Mouse (Mus musculus) CH12.LX (cell line): ENCODE data around the gene Pard6a. TPM values are rescaled to one million over a fixed set of nuclear protein-coding genes. Genes with fewer than 3 reads are reported as not detected.

Experiments
- DNase-seq: peaks from one replicate; pipeline ENCODE4 v3.0.0-alpha.2; 2013; ENCODE audit errors: extremely low read depth
- H3K27ac ChIP-seq: 2 replicates; pipeline ENCODE4 v1.5.1; 2012; ENCODE audit warnings: low read depth, mild to moderate bottlenecking, control low read depth, moderate library complexity; ENCODE audit not compliant: insufficient read depth
- H3K27me3 ChIP-seq: replicated peaks from 2 replicates; pipeline ENCODE3; 2012; ENCODE audit warnings: inconsistent platforms
- H3K36me3 ChIP-seq, 2 experiments: replicated peaks in 1 of 2; 2 replicates each; pipeline versions ENCODE3 to v1.6.1; 2012; ENCODE audit warnings: inconsistent platforms in 1 of 2, low read length in 1 of 2, mild to moderate bottlenecking in 1 of 2, mixed read lengths in 1 of 2, moderate library complexity in 1 of 2; ENCODE audit not compliant: control insufficient read depth in 1 of 2, insufficient read depth in 1 of 2
- H3K4me1 ChIP-seq, 2 experiments: 2 replicates each; pipeline ENCODE4 v1.6.1; 2012; ENCODE audit warnings: inconsistent platforms in 1 of 2, moderate library complexity in 1 of 2; ENCODE audit not compliant: insufficient read depth in 2 of 2, control insufficient read depth in 1 of 2
- H3K4me2 ChIP-seq: 2 replicates; pipeline ENCODE4 v1.6.1; 2012; ENCODE audit warnings: low read depth, mild to moderate bottlenecking, control low read depth; ENCODE audit not compliant: poor library complexity, insufficient read depth, severe bottlenecking
- H3K4me3 ChIP-seq, 3 experiments: fragments of 150-350 bp in 1 of 3; sonication (generic) in 1 of 3; replicated peaks in 1 of 3; 2 replicates each; pipeline versions ENCODE3 to v1.5.1; 2011 to 2012; ENCODE audit warnings: low read depth in 2 of 3, low read length in 2 of 3, mild to moderate bottlenecking in 2 of 3, moderate library complexity in 2 of 3, control low read depth in 1 of 3, improper control_type of control experiment in 1 of 3, inconsistent platforms in 1 of 3, mixed read lengths in 1 of 3; ENCODE audit not compliant: poor library complexity in 1 of 3
- H3K79me2 ChIP-seq: replicated peaks from 2 replicates; pipeline ENCODE4 v1.6.1; 2012; ENCODE audit warnings: mild to moderate bottlenecking, moderate library complexity; ENCODE audit not compliant: control insufficient read depth, poor library complexity, insufficient read depth, severe bottlenecking; ENCODE audit errors: extremely low read depth
- H3K9ac ChIP-seq: 2 replicates; pipeline ENCODE4 v1.6.1; 2012; ENCODE audit warnings: low read depth, mild to moderate bottlenecking, control low read depth, moderate library complexity; ENCODE audit not compliant: insufficient read depth
- H3K9me3 ChIP-seq: replicated peaks from 2 replicates; pipeline ENCODE3; 2012; ENCODE audit warnings: low read length, inconsistent platforms, mixed read lengths
- CHD2 ChIP-seq: IDR thresholded peaks from 2 replicates; pipeline ENCODE4 v1.6.1; 2011; ENCODE audit warnings: low read length, improper control_type of control experiment
- CTCF ChIP-seq, 2 experiments: IDR thresholded peaks in 1 of 2; conservative IDR thresholded peaks in 1 of 2; 2 replicates each; pipeline ENCODE4 v1.5.1; 2011 to 2012; ENCODE audit warnings: low read depth in 2 of 2, low read length in 2 of 2, improper control_type of control experiment in 1 of 2, inconsistent platforms in 1 of 2, mild to moderate bottlenecking in 1 of 2, moderate library complexity in 1 of 2
- ELF1 ChIP-seq: IDR thresholded peaks from 2 replicates; pipeline ENCODE4 v1.6.1; 2014; ENCODE audit warnings: low read depth, mild to moderate bottlenecking, inconsistent platforms, low read length, improper control_type of control experiment
- ETS1 ChIP-seq: conservative IDR thresholded peaks from 2 replicates; pipeline ENCODE4 v1.6.1; 2012; ENCODE audit warnings: low read depth, mild to moderate bottlenecking, inconsistent platforms, low read length, improper control_type of control experiment, moderate library complexity
- KAT2A ChIP-seq: IDR thresholded peaks from 2 replicates; pipeline ENCODE4 v1.6.1; 2012; ENCODE audit warnings: low read length, improper control_type of control experiment, inconsistent platforms; ENCODE audit not compliant: insufficient replicate concordance
- MAFK ChIP-seq: IDR thresholded peaks from 2 replicates; pipeline ENCODE4 v1.6.1; 2011; ENCODE audit warnings: low read length, improper control_type of control experiment; ENCODE audit not compliant: insufficient replicate concordance
- MXI1 ChIP-seq: IDR thresholded peaks from 2 replicates; pipeline ENCODE4 v1.6.1; 2011; ENCODE audit warnings: mild to moderate bottlenecking, low read depth, low read length, improper control_type of control experiment
- MYC ChIP-seq: IDR thresholded peaks from 2 replicates; pipeline ENCODE4 v1.6.1; 2011; ENCODE audit warnings: low read depth, mild to moderate bottlenecking, improper control_type of control experiment, low read length
- NRF1 ChIP-seq: IDR thresholded peaks from 2 replicates; pipeline ENCODE4 v1.6.1; 2014; ENCODE audit warnings: low read depth, mild to moderate bottlenecking, inconsistent platforms, low read length, improper control_type of control experiment, moderate library complexity
- RCOR1 ChIP-seq: conservative IDR thresholded peaks from 2 replicates; pipeline ENCODE4 v1.6.1; 2012; ENCODE audit warnings: low read depth, mild to moderate bottlenecking, inconsistent platforms, low read length, improper control_type of control experiment
- TCF12 ChIP-seq: IDR thresholded peaks from 2 replicates; pipeline ENCODE4 v1.6.1; 2014; ENCODE audit warnings: low read depth, mild to moderate bottlenecking, inconsistent platforms, low read length, improper control_type of control experiment
- USF2 ChIP-seq: conservative IDR thresholded peaks from 2 replicates; pipeline ENCODE4 v1.6.1; 2011; ENCODE audit warnings: low read depth, low read length, improper control_type of control experiment
- ZMIZ1 ChIP-seq: IDR thresholded peaks from 2 replicates; pipeline ENCODE4 v1.6.1; 2012; ENCODE audit warnings: low read depth, mild to moderate bottlenecking, inconsistent platforms, low read length, improper control_type of control experiment
- dilution Hi-C: fragments of 300-500 bp; cut with MboI; formaldehyde crosslinking; loops from 2 replicates; pipeline ENCODE4 v1.14.3; 2020; ENCODE audit warnings: low sequenced_read_pairs; ENCODE audit not compliant: extremely low pct_unique_long_range_greater_than_20kb, extremely low pct_ligation_motif_present
- in situ Hi-C: fragments of 300-500 bp; cut with MboI; formaldehyde crosslinking; loops from 3 replicates; pipeline ENCODE4 v1.14.3; 2019; ENCODE audit warnings: low sequenced_read_pairs, low pct_ligation_motif_present, low pct_unique_long_range_greater_than_20kb, mixed read lengths
- polyA plus RNA-seq: library from polyadenylated mRNA; unstranded; fragments of >175 nt; gene quantifications from 2 replicates; pipeline ENCODE4 v1.2.1, GENCODE M21; 2012; ENCODE audit warnings: low read depth; ENCODE audit not compliant: insufficient read length
- total RNA-seq, 2 experiments: library from RNA; depleted of rRNA; stranded (reverse); fragments of 300-350 nt in 1 of 2; fragments of >200 nt in 1 of 2; gene quantifications; 2 replicates each; pipeline ENCODE4 v1.2.3; 2012 to 2014

Gene Pard6a
- total and polyA plus RNA-seq, 3 experiments: 15.9 to 32.3 (median 23.3) TPM

- Histone ChIP-seq H3K36me3 (peaks cover 3 to 26% of the 10 kb centered on the region in 2 experiments), H3K4me2 (no peak overlapping the region), H3K9me3 (no peaks in the 10 kb centered on the region), H3K4me1 (no peaks in the 10 kb centered on the region), H3K27ac (no peak overlapping the region), H3K4me3 (no peak overlapping the region), H3K27me3 (no peaks in the 10 kb centered on the region), H3K9ac (no peak overlapping the region), H3K79me2 (no peaks in the 10 kb centered on the region)
- dilution Hi-C loops: no loop called here
- TF ChIP-seq ZMIZ1 (no peak), NRF1 (no peak), MXI1 (no peak), USF2 (no peak), ETS1 (no peak), MYC (no peak), RCOR1 (no peak), ELF1 (no peak), CTCF (conservative IDR thresholded peaks at IDR 0.05 in 1 of 2, IDR thresholded peaks at IDR 0.05 in 1 of 2; ENCODE audit: low read depth in 2 of 2, low read length in 2 of 2) (no peak), MAFK (no peak)
- in situ Hi-C loops: loop anchor here (25.0 kb wide), 1 partner anchor 314 kb away; no protein-coding TSS in a partner anchor
- DNase-seq: no peak
These were observed 21.9 kb downstream of the Pard6a start for GRCm38 (mm10) chr8:105722861-105723260.

- peaks cover 0 to 2% of the 10 kb centered on the region in 2 experiments; a peak in 1 of 4 replicates for H3K4me1 ChIP-seq
- H3K27ac ChIP-seq: no peak overlapping the region
- H3K36me3 ChIP-seq: peaks cover 3 to 28% of the 10 kb centered on the region in 2 experiments
- H3K9ac ChIP-seq: no peak overlapping the region
- H3K27me3 ChIP-seq: no peaks in the 10 kb centered on the region
- no peak overlapping the region for H3K4me3 ChIP-seq
- TF ChIP-seq TCF12: no peak
- no peak for TF ChIP-seq USF2
- no peak for TF ChIP-seq KAT2A
- no peak for TF ChIP-seq CHD2
- no peak for TF ChIP-seq MYC
- dilution Hi-C loops (no loop called here), in situ Hi-C loops (no loop called here)
- H3K9me3 ChIP-seq: no peaks in the 10 kb centered on the region
- H3K79me2 ChIP-seq: no peaks in the 10 kb centered on the region
- H3K4me2 ChIP-seq: no peak overlapping the region
- DNase-seq: no peak
These were observed 24.8 kb downstream of the Pard6a start for GRCm38 (mm10) chr8:105725726-105726125.
